Mouse (Mus musculus): ENCODE data around the gene Cplx2.

- TF ChIP-seq POLR2A (IDR thresholded peaks at IDR 0.05; ENCODE audit: insufficient read depth, low read length) (no peak), CTCF (IDR thresholded peaks at IDR 0.05; ENCODE audit: low read depth, low read length) (no peak), EP300 (IDR thresholded peaks at IDR 0.05; ENCODE audit: insufficient read depth, low read depth, low read length) (no peak)
Observed at GRCm38 (mm10) chr13:54420226-54420625, 49.1 kb downstream of the Cplx2 start.
